Mouse (Mus musculus): ENCODE results near the gene Odf4.

Gene Odf4

DNA sequence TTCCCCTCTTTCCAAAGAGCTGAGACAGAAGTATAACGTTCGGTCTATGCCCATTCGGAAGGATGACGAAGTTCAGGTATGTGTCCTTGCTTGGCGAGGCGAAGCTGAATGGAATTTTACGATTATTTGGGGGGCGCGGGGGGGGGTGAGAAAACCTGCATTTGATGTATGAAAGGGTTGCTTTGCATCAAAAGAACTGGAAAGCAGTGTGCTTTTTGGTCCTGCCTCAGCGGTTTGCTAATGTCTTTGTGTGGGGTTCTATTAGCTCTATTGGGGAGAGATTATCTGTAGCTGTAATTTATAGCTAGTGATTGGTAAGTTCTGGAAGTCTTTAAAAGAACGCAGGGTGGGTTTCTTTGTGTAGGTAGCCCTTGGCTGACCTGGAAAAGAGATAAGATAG lies 24.5 kb downstream of the Odf4 start:
- no peak for DNase-seq (ENCODE audit: low spot score)

DNA sequence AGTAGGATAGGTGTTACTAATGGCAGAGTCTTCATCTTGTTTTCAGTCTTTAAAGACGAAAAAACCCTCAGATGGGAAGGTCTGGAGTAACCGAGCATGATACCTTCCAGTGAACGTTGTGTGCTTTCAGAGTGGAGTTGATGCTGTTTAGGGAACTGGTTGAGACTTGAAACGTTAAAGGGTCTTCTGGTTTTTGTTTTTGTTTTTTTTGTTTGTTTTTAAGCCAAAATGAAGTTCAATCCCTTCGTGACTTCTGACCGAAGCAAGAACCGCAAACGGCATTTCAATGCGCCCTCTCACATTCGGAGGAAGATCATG lies 24.9 kb downstream of the Odf4 start:
- DNase-seq (ENCODE audit: low spot score), result no peak

DNA sequence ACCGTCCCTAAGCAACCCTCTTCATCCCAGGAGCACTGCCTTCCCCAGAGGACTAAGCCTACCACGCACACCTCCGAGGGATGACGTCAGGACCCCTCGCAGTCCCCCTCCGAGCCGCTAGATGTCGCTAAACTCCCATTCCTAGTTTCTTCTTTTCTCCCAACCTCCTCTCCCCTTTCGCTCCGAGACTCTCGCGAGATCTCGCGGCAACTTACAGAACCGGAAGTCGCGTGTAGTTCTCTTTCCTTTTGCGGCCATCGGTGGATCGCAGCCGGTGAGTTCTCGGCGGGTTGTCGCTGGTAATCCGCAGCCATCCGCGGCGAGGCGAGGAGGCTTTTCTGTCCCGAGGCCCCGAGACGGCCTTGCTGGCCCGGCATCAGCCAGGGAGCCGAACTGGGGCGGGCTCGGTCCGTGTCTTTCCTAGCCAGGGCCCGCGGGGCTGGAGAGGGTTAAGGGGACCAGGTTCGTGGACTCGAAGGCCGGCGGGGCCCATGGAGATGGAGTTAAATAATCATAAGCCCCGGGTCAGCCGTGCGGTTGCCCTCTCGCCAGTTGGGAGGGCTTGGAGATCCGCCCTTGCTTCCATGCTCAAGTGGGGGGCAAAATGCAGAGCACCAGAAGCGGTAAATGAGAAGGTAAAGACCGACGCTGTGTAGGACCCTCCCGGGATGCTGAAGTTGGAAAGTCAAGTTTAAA lies 25.4 kb downstream of the Odf4 start, which contains the start of gene Rpl26:
Gene Rpl26 (plus strand): TSS at position 233 of the 696 bp plus-strand sequence.
- peak; percentile 99 for DNase-seq (ENCODE audit: low spot score)

DNA sequence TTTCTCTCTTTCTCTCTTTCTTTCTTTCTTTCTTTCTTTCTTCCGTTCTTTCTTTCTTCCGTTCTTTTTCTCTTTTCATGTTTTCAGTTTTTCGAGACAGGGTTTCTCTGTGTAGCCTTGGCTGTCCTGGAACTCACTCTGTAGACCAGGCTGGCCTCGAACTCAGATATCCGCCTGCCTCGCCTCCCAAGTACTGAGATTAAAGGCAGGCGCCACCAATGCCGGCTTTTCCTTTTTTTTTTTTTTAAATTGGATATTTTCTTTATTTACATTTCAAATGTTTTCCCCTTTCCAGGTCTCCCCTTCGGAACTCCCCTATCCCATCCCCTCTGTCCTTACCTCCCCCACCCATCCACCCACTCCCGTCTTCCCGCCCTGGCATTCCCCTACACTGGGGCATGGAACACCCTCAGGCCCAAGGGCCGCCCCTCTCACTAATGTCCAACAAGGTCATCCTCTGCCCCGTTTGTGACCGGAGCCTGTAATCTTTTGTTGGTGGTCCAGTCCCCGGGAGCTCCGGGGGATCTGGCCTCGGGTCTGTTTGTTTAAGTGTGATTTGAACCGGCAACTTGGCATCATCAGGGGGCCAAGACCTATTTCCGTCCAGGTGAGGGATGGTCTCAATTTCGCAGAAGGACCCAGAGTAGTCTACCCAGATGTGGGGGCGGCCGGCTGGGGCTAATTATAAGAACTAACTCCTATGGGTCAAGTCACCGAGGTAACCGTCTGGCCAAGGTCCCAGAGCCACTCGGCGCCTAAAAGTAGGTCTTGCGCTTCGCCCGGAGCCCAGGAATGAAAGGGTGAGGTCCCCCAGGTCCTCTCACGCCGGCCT lies 26.1 kb downstream of the Odf4 start:
- no peak for DNase-seq (ENCODE audit: low spot score)

DNA sequence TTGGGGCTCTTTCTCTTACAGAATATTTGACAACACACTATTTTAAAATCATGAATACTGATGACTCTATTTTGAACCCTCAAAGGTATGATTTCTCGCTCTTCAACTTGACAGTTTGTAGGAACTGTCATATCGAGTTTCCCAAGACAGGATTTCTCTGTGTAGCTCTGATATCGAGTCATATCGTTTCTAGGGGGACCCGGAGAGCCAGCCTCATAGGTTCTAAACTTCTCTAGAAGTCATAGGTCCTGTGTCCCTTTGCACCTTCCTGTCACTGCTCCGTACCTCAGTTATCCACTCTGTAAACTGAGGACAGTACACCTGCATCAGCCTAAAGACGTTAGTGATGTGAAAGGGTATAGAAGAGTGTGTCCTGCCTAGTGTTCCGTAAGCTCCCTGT lies 27.1 kb downstream of the Odf4 start:
- no peak for DNase-seq (ENCODE audit: low spot score)

DNA sequence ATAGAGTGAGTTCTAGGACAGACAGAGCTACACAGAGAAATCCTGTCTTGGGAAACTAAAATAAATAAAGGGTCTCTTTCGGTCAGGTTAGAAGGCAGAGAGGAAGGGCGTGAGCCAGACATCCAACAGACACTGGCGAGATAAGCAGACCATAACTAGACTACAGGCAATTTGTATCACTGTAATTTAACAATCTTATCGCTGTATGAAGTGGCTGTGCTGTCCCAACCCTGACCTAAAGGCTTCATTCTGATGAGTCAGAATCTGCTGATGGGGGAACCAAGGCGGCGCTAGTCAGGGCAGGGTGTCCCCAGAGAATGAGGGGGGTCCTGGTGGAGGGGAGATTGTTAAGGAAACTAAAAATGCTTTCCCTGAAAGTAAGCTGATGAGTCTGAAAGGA lies 28.1 kb downstream of the Odf4 start:
- no peak for DNase-seq (ENCODE audit: low spot score)

DNA sequence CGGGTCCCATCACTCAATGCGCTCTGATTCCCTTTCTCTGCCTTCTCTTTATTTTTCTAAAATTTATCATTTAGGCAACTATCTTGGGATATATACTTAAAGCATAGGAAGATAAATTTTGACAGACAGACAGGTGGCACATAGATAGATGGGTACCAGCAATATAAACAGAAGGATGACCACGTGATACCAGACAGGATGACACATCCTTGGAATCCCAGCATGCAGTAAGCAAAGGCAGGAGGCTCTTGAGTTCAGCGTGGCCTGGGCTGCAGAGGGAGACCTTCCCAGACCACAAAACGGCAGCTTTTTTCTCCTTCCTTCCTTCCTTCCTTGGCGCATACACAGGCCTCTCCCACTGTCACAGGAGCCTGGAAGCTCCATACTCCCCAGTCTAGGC lies 29.0 kb downstream of the Odf4 start:
- no peak for DNase-seq (ENCODE audit: low spot score)

DNA sequence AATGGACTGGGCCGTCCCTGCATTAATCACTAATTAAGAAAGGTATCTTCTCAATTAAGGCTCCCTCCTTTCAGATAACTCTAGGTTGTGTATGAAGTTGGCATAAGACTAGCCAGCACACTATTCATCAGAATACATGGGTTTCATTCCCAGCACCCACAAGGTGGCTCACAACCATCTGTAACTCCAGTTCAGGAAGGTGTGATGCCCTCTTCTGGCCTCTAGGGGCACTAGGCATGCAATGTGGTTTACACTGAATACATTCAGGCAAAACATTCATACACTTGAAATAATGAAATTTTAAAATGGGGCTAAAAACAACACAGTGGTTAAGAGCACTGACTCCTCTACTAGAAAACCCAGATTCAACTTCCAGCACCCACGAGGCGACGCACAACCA lies 29.8 kb downstream of the Odf4 start:
- no peak for DNase-seq (ENCODE audit: low spot score)

DNA sequence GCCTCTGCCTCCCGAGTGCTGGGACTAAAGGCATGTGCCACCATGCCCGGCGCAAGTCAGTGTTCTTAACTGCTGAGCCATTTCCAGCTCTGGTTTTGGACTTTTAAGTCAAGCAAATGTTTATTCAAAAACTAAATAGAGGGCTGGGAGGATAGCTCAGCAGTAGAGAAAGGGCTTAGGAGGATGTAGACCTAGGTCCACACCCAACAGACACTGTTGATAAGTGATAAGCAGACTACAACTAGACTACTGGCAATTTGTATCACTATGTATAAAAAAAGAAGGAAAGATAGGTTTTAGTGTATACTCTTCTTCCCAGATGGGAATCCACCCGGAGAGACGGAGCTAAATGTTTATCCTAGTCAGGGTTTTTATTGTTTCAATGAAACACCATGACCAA lies 30.6 kb downstream of the Odf4 start:
- no peak for DNase-seq (ENCODE audit: low spot score)

DNA sequence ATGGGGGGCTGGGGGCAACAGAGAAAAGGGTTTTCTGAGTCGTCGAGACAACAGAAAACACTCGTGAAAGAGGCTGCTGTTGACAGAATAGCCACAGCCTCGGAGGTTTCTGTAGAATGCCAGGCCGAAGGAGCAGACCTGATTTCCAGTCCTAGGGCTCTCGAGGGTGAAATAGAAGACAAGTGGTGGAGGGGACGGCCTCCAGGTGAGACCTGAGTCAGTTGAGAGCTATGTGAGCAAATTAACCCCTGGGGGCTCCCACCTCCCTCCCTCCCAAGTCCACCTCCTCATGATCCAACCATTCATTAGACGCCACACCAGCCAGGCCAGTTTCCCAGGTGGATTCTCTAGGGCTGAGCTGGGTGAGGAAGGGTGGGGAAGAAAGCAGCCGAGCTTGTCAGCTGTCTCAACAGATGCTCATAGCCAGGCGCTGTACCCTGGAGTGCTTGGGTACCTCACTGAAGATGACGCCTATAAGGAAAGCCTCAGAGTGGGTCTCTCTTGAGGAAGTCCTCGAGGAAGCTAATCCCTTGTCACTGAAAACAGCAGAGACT lies 32.9 kb downstream of the Odf4 start:
- DNase-seq (ENCODE audit: low spot score), result no peak

DNA sequence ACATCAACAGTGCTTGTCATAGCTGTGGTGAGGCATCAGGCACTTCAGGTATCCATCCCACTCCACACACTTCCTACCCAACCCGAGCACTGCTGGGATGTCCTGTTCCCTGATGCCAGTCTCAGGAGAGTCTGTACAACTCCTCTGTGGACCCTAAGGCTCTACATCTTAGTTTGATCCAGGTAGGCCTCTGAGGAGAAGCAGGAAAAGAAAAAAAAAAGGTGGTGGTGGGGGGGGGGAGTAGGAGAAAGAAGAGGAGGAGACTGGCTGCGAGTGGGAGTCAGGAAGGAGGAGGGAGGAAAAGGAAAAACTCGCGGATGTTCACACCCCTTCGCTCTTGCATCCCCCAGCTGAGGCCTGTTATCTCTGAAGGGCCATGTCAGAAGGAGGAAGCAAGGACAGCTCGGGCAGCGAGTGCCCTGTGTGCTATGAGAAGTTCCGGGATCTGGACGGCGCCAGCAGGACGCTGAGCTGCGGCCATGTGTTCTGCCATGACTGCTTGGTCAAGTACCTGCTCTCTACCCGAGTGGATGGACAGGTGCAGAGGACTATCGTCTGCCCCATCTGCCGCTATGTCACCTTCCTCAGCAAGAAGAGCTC lies 34.5 kb downstream of the Odf4 start:
- DNase-seq (ENCODE audit: low spot score), result no peak

DNA sequence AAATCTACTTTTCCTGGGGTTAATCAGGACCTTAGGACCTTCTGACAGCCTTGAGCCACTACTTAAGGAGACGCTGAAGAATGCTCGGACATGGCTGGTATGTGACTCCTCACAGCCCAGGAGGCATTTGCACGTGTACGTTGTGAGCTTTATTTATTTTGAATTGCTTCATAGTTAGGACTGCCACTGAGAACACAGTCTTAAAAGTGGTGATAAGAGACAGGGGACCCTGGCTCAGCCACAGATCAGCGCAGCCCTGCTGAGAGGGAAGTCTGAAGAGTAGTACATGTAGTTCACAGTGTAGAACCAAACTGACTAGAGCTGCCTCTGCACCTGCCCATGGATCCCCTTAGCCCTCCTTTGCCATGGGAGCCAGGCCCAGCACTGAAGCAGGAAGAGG lies 35.1 kb downstream of the Odf4 start:
- DNase-seq (ENCODE audit: low spot score), result no peak

DNA sequence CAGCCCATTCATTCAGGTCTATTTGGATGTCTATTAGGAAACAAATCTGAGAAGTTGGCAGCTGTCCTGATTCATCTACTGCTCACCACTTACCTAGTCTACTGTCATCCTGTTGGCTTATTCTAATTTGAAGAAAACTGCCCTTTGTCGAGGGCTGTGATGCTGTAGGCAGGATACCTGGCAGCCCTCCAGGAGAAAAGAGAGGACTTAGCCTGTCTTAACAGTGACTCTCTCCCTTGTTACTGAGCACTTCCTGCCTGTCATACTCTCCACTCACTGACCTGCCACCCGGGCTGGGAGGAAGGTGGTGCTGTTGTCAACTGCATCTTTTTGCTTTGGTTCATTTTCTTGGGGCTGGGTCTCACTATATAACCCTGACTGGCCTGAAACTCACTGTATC lies 36.3 kb downstream of the Odf4 start:
- DNase-seq (ENCODE audit: low spot score), result no peak

DNA sequence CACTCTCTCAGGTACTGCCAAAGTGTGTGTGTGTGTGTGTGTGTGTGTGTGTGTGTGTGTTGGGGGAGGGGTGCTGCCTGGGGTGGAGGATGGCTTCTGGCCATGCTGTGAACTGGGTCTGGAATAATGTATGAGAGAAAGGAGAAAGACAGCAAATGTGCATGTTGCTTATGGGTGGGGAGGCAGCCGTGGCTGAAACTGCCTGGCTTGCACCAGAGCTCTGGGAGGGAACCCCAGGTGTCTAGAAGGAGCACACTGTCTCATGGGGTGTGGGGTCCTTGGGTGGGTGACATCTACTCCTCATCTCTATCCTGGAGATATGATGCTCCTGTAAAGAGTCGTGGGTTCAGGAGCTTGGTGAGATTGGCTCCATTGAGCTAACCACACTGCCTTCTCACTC lies 38.2 kb downstream of the Odf4 start:
- no peak for DNase-seq (ENCODE audit: low spot score)

DNA sequence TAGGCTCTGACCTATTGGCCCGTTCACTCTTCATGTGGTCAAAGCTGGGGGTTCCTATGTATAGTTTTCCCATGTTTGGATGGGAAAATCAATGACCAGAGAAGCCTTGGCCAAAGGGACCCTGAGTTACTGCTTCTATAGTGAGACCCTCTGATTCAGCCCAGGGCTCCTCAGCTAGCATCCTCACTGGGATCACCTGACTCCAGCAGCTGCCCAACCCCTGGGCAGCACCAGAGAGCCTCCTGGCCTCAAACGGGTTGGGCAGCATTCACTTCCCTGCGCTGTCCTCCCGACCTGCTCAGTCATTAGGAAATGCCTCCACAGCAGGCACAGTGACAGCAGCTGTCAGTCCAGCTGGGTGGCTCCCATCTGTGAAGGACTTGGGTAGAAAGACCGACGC lies 38.6 kb downstream of the Odf4 start, which contains the start of gene Rnf222:
Gene Rnf222 (plus strand): TSS at position 301 of the 400 bp plus-strand sequence.
- no peak for DNase-seq (ENCODE audit: low spot score)

DNA sequence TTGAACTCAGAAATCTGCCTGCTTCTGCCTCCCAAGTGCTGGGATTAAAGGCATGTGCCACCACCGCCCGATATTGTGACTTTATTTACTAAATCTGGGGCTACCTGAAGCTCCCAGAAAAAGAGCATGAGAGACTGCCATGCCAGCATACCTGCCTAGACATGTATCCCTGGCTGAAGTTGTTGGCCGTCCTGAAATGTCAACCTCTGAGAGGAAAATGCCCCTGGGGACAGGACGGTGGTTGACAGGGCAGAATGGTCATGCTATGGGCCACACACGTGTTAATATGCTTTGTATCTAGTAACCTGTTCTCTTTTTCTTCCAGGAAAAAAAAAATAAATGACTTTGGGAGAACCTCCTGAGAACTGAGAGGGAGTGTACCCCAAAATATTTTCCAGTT lies 40.8 kb downstream of the Odf4 start:
- DNase-seq (ENCODE audit: low spot score), result no peak

DNA sequence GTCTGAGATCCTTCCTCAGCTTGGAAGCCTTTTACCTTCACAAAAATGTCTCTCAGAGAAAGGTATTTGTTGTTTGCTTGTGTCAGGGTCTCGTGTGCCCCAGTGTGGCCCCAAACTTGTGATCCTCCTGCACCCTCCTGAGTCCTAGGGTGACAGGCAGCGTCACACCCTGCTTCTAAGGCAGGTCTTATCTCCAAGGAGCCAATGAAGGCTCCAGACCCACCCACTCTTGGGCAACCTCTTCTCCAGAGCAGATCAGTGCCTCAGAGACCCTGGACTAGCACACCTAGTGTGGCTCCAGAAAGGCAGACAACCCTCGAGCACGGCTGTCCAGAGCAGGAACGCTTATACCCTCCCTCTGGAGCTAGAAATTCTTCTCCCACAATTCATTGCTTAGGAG lies 42.5 kb downstream of the Odf4 start:
- DNase-seq (ENCODE audit: low spot score), result no peak

DNA sequence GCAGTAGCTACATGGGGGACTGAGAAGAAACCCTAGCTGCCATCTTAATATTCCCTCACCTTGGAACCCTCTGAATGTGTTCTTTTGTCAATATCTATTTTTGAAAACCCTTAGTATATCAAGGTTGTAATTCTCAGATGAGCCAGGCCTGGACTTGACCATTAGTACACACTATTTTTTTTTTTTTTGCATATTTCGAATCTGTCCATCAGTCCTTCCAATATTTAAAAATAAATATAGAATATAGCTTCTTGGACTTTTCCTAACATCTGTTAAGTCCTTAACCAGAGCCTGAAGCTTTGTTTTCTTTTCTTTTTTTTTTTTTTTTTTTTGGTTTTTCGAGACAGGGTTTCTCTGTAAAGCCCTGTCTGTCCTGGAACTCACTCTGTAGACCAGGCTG lies 43.0 kb downstream of the Odf4 start:
- DNase-seq (ENCODE audit: low spot score), result no peak

DNA sequence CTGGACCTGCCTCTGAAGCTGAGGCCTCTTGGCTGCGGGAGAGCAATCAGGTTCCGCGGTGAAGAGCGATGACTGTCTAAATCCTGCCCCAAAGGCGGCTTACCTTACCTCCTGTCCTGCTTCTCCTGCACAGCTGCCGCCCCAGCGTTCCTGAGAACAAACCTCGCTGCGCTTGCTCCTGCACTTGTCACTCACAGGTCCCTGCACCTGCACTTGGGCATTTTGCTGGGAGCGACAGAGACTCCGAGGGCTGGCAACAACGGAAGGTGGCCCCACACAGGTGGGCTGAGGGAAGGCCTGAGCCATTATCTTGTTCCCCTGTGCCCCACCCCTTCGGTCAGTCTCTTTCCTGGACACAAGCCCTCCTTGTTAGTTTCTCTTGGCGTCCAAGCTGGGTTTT lies 44.8 kb downstream of the Odf4 start:
- DNase-seq (ENCODE audit: low spot score), result no peak

DNA sequence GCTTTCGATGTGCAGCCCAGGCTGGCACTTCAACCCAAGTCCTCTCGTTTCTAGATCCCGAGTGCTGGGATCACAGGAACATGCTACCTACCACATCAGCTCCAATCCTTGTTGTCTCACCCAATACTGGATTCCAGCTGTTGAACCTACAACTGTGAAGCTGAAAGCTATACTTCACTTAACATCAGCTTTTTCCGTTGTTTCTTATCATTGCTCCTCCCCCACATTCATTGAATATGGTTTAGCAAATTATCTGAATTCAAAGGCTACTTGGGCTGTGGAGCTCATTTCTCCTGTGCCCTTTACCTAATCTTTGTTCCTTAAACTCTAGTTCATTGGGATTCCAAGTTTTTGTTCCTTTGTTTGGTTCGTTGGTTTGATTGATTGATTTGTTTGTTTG lies 48.1 kb downstream of the Odf4 start:
- no peak for DNase-seq (ENCODE audit: low spot score)

DNA sequence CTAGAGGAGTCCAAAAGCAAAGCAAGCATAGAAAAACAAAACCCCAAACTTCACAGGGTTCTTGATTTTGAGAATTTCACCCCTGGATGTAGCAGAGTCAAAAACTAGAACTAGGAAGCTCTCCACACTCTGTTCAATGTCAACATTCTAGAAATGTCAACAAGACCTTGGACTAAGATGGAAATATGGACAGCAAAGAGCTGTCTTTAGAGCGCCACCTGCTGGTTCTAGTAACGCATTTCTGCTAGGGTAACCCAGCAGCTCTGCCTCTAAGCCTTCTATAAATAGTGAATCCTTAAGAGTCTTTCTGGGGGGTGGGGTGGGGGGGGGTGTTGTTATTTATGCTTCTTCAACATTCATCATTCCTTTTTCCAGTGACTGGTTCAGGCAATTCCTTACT lies 52.0 kb downstream of the Odf4 start:
- peak; percentile 55 for DNase-seq (ENCODE audit: low spot score)
